Mouse (Mus musculus) CH12.LX (cell line): ENCODE results near the gene Cep112.

Source experiments
- CTCF ChIP-seq, 2 experiments: IDR thresholded peaks in 1 of 2; conservative IDR thresholded peaks in 1 of 2; 2 replicates each; pipeline ENCODE4 v1.5.1; 2011 to 2012; ENCODE audit warnings: low read depth in 2 of 2, low read length in 2 of 2, improper control_type of control experiment in 1 of 2, inconsistent platforms in 1 of 2, mild to moderate bottlenecking in 1 of 2, moderate library complexity in 1 of 2
- EP300 ChIP-seq: IDR thresholded peaks from 2 replicates; pipeline ENCODE4 v1.6.1; 2011; ENCODE audit warnings: low read length, improper control_type of control experiment
- JUND ChIP-seq: conservative IDR thresholded peaks from 2 replicates; pipeline ENCODE4 v1.6.1; 2011; ENCODE audit warnings: low read depth, low read length, improper control_type of control experiment
- POLR2A ChIP-seq: IDR thresholded peaks from 2 replicates; pipeline ENCODE4 v1.6.1; 2011; ENCODE audit warnings: low read depth, mild to moderate bottlenecking, improper control_type of control experiment, low read length
- POLR2AphosphoS2 ChIP-seq: IDR thresholded peaks from 2 replicates; pipeline ENCODE4 v1.6.1; 2011; ENCODE audit warnings: low read depth, low read length, improper control_type of control experiment
- UBTF ChIP-seq: IDR thresholded peaks from 2 replicates; pipeline ENCODE4 v1.6.1; 2012; ENCODE audit warnings: low read depth, mild to moderate bottlenecking, inconsistent platforms, low read length, improper control_type of control experiment, moderate library complexity
- USF1 ChIP-seq: IDR thresholded peaks from 2 replicates; pipeline ENCODE4 v1.6.1; 2014; ENCODE audit warnings: low read depth, mild to moderate bottlenecking, inconsistent platforms, low read length, improper control_type of control experiment

DNA sequence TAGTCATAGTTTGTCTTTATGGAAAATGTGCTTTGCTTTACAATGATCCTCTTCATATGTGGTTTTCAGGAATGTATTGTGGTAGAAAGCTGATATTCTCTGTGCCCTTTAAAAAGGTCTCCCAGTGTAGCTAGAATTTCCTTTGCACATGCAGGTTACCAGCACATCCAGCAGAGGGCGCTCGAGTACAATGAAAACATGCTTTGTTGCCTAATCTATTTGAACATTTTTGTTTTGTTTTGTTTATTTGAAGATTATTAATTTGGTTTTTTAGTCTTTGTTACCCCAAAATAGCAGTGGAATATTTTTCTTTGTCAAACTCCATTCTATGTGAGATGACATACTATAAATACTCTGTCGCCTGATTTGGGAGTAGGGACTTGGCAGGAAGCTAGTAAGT, 24.8 kb downstream of the Cep112 start:
- TF ChIP-seq POLR2A = no peak
- peak; percentile 92 to 98 for TF ChIP-seq CTCF (conservative IDR thresholded peaks at IDR 0.05 in 1 of 2, IDR thresholded peaks at IDR 0.05 in 1 of 2; ENCODE audit: low read depth in 2 of 2, low read length in 2 of 2)
- TF ChIP-seq USF1 = no peak
- TF ChIP-seq UBTF = no peak
- no peak for TF ChIP-seq POLR2AphosphoS2
- TF ChIP-seq JUND = 0 out of 2 replicates have a peak, but pooled peaks have one; percentile 34
- no peak for TF ChIP-seq EP300
